Mouse (Mus musculus) testis, adult 2 months (tissue): ENCODE results near the gene Csnk1g2. TPM values are rescaled to one million over a fixed set of nuclear protein-coding genes. Genes with fewer than 3 reads are reported as not detected.

Source experiments
- H3K27ac ChIP-seq: fragments of 200-500 bp; 2 replicates; pipeline ENCODE4 v1.5.1; 2012; ENCODE audit warnings: low read depth, low read length; ENCODE audit not compliant: control insufficient read depth, insufficient read depth
- H3K27me3 ChIP-seq: fragments of 200-500 bp; 2 replicates; pipeline ENCODE4 v1.6.1; 2012; ENCODE audit warnings: mild to moderate bottlenecking, low read length, moderate library complexity; ENCODE audit not compliant: control insufficient read depth, insufficient read depth
- H3K36me3 ChIP-seq: fragments of 200-500 bp; 2 replicates; pipeline ENCODE4 v1.6.1; 2012; ENCODE audit warnings: mild to moderate bottlenecking, low read length; ENCODE audit not compliant: control insufficient read depth, insufficient read depth
- H3K4me1 ChIP-seq: fragments of 200-500 bp; 2 replicates; pipeline ENCODE4 v1.6.1; 2012; ENCODE audit warnings: low read length; ENCODE audit not compliant: control insufficient read depth, insufficient read depth
- H3K4me3 ChIP-seq: fragments of 200-500 bp; 2 replicates; pipeline ENCODE4 v1.5.1; 2012; ENCODE audit warnings: low read depth, mild to moderate bottlenecking, low read length, moderate library complexity, mixed read lengths; ENCODE audit not compliant: control insufficient read depth
- CTCF ChIP-seq: fragments of 200-500 bp; IDR thresholded peaks from 2 replicates; pipeline ENCODE4 v1.5.1; 2012; ENCODE audit warnings: low read depth, mild to moderate bottlenecking, inconsistent platforms, low read length, moderate library complexity; ENCODE audit not compliant: control insufficient read depth, insufficient read depth, insufficient replicate concordance
- POLR2A ChIP-seq: fragments of 200-500 bp; IDR thresholded peaks from 2 replicates; pipeline ENCODE4 v1.6.1; 2012; ENCODE audit warnings: low read depth, mild to moderate bottlenecking, inconsistent platforms, low read length, moderate library complexity; ENCODE audit not compliant: control insufficient read depth
- polyA plus RNA-seq: library from polyadenylated mRNA; depleted of rRNA; stranded (reverse); fragments of >200 nt; gene quantifications from 2 replicates; pipeline ENCODE4 v1.2.3, GENCODE M21; 2012

Csnk1g2 gene
- polyA plus RNA-seq, 1 experiment = 1,079 TPM

- H3K4me1 ChIP-seq = peaks cover 15% of the 10 kb centered on the region
- H3K27me3 ChIP-seq = no peaks in the 10 kb centered on the region
- no peaks in the 10 kb centered on the region for H3K36me3 ChIP-seq
- H3K4me3 ChIP-seq = peak overlapping the region; percentile 97
- H3K27ac ChIP-seq = peak overlapping the region; percentile 99
- TF ChIP-seq POLR2A = no peak
- TF ChIP-seq CTCF = no peak
Measured at GRCm38 (mm10) chr10:80620796-80621689, 1.6 kb upstream of the Csnk1g2 start.

DNA sequence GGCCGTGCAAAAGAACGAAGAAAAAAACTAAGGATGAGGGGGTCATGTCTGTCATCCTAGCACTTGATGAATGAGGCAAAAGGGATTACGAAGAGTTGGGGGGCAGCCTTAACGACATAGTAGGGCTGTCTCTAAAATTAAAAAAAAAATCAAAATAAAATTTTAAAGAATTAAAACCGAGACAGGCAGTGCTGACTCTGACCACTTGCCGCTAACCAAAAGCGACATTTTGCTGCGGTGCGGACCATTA, 1.0 kb upstream of the Csnk1g2 start:
- Histone ChIP-seq H3K4me3 (peak overlapping the region; percentile 97), H3K27me3 (no peaks in the 10 kb centered on the region), H3K27ac (peak overlapping the region; percentile 99), H3K4me1 (peaks cover 15% of the 10 kb centered on the region), H3K36me3 (no peaks in the 10 kb centered on the region)
- TF ChIP-seq POLR2A (no peak), CTCF (no peak)

DNA sequence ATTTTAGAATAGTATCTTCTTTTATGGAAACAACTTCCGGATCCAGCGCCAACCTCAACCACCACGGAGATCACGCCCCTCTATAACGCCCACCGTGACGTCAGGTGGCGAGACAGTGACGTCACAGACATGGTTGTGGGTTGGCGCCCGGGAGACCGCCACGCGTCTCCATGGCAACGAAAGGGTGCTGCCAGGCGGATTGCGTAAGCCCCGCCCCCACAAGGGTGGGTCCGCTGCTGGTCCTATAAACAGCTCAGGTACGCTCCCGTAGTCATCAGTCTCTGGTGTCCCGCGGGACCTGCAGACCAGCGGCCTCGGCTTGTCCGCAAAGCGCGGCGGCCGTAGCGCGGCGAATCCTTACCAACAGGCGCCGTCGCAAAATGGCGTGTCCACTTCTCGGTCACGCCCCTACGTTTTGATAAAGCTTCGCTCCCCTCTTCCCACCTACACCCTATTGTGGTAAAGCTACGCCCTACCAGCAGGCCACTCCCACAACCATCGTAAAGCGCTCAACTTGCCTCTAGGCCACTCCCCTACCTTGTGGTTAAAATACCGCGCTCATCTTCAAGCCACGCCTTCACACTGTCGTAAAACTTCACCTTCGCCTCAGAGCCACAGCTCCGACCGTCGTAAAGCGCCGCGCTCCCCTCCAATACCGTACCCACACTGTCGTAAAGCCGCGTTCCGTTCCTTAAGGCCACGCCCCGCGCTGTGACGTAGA, 538 bp upstream of the Csnk1g2 start:
- H3K27me3 ChIP-seq = no peaks in the 10 kb centered on the region
- TF ChIP-seq POLR2A (peak; percentile 93), CTCF (0 out of 2 replicates have a peak, but pooled peaks have one; percentile 2)
- peak overlapping the region; percentile 97 for H3K4me3 ChIP-seq
- peak overlapping the region; percentile 99 for H3K27ac ChIP-seq
- no peaks in the 10 kb centered on the region for H3K36me3 ChIP-seq
- peaks cover 15% of the 10 kb centered on the region for H3K4me1 ChIP-seq

- Histone ChIP-seq H3K4me1 (peaks cover 16% of the 10 kb centered on the region), H3K4me3 (peak overlapping the region; percentile 97), H3K36me3 (no peaks in the 10 kb centered on the region), H3K27me3 (no peaks in the 10 kb centered on the region), H3K27ac (peak overlapping the region; percentile 99)
- TF ChIP-seq CTCF (no peak), POLR2A (no peak)
Measured at GRCm38 (mm10) chr10:80623457-80624191, 986 bp downstream of the Csnk1g2 start.

GRCm38 (mm10) chr10:80625764-80626163, 3.1 kb downstream of the Csnk1g2 start:
- TF ChIP-seq POLR2A = no peak
- no peak for TF ChIP-seq CTCF
- H3K27ac ChIP-seq = no peak overlapping the region
- H3K36me3 ChIP-seq = no peaks in the 10 kb centered on the region
- H3K4me1 ChIP-seq = peaks cover 16% of the 10 kb centered on the region
- peak overlapping the region; percentile 97 for H3K4me3 ChIP-seq
- no peaks in the 10 kb centered on the region for H3K27me3 ChIP-seq

DNA sequence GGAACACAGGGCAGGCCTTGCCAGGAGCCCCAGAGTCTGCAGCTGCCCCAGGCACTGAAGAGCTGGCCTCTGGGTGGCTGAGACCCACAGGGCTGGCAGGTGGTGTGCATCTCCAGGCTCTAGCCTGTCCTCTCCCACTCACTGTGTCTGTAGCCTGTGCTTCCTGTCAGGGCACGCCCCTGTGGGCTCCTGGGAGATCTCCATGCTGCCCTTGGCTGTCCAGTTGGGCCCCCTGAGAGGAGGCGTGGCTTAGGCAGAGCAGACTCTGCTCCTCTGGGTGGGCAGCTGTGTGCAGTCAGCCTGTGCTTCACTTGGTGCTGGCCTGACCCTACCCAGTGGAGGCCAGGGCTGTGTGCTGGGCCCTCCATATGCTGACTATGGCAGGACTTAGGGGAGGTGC, 5.0 kb downstream of the Csnk1g2 start:
- Histone ChIP-seq H3K36me3 (no peaks in the 10 kb centered on the region), H3K4me3 (peak overlapping the region; percentile 62), H3K27ac (peak overlapping the region; percentile 41; the same call in 1 of the 2 replicates), H3K4me1 (peaks cover 14% of the 10 kb centered on the region), H3K27me3 (no peaks in the 10 kb centered on the region)
- no peak for TF ChIP-seq POLR2A
- no peak for TF ChIP-seq CTCF

- Histone ChIP-seq H3K27me3 (no peaks in the 10 kb centered on the region), H3K4me3 (peak overlapping the region; percentile 62), H3K4me1 (peaks cover 3% of the 10 kb centered on the region), H3K27ac (peak overlapping the region; percentile 71), H3K36me3 (no peaks in the 10 kb centered on the region)
- TF ChIP-seq CTCF = no peak
- TF ChIP-seq POLR2A = no peak
Measured at GRCm38 (mm10) chr10:80628925-80629324, 6.3 kb downstream of the Csnk1g2 start.
